Mouse (Mus musculus) bone marrow macrophage, adult 2 months (primary cell): Measurements from ENCODE around the gene Mybpc3. TPM values are rescaled to one million over a fixed set of nuclear protein-coding genes. Genes with fewer than 3 reads are reported as not detected.
A peak's percentile ranks its signal among the peaks of the same experiment; 100 is the strongest.

ENCODE experiments used
- H3K27ac ChIP-seq: 2 replicates; pipeline ENCODE4 v1.5.1; 2012; ENCODE audit warnings: low read depth, low read length; ENCODE audit not compliant: insufficient read depth
- H3K4me1 ChIP-seq: 2 replicates; pipeline ENCODE4 v1.6.1; 2012; ENCODE audit warnings: low read length; ENCODE audit not compliant: control insufficient read depth, insufficient read depth
- H3K4me3 ChIP-seq: 2 replicates; pipeline ENCODE4 v1.5.1; 2012; ENCODE audit warnings: mild to moderate bottlenecking, low read length, moderate library complexity; ENCODE audit not compliant: insufficient read depth
- CTCF ChIP-seq: IDR thresholded peaks from 2 replicates; pipeline ENCODE4 v1.5.1; 2012; ENCODE audit warnings: low read depth, mild to moderate bottlenecking, low read length, moderate library complexity
- POLR2A ChIP-seq: IDR thresholded peaks from 2 replicates; pipeline ENCODE4 v1.6.1; 2012; ENCODE audit warnings: mild to moderate bottlenecking, low read depth, low read length, borderline replicate concordance
- polyA plus RNA-seq: library from polyadenylated mRNA; stranded (reverse); fragments of >200 nt; gene quantifications from 2 replicates; pipeline ENCODE4 v1.2.4, GENCODE M21; 2012; ENCODE audit not compliant: missing spikeins, insufficient read depth, insufficient read length

The Mybpc3 gene
- polyA plus RNA-seq, 1 experiment: not detected

DNA sequence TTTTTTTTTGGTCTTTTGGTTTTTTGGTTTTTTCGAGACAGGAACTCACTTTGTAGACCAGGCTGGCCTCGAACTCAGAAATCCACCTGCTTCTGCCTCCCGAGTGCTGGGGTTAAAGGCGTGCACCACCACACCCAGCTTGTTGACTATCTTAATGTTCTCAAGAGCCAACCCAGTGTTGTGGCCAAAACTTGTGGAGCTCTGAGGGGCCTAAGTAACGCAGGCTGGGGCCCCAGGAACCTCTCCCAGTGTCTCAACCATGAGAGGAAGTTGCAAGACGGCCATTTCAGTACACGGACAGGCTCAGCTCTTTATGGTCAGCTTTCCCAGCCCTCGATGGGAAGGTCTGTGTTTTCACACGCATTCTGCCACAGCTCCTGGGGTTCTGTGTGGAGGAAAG, 29.0 kb upstream of the Mybpc3 start:
- TF ChIP-seq POLR2A (no peak), CTCF (no peak)
- H3K4me1 ChIP-seq: peaks cover 77% of the 10 kb centered on the region
- peak overlapping the region; percentile 62 for H3K27ac ChIP-seq
- H3K4me3 ChIP-seq: no peak overlapping the region

DNA sequence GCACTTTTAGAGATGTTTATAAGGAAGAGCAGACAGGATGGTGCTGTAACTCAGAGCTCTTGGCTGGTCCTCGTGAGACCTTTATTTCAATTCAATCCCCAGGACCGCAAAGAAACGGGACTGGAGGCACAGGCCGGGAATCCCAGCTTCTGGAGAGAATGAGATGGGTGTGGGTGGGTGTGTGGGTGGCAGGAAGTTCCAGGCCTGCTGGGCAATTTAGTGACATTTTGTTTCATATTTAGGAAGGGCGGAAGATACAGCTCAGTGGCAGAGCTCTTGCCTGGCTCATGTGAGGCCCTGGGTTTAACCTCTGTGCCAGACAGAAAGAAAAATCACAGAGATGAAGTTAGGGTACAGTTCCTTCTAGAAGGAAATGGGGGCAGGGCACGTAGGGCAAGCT, 27.7 kb upstream of the Mybpc3 start:
- Histone ChIP-seq H3K27ac (no peak overlapping the region), H3K4me1 (peaks cover 71% of the 10 kb centered on the region)
- no peak for TF ChIP-seq POLR2A

DNA sequence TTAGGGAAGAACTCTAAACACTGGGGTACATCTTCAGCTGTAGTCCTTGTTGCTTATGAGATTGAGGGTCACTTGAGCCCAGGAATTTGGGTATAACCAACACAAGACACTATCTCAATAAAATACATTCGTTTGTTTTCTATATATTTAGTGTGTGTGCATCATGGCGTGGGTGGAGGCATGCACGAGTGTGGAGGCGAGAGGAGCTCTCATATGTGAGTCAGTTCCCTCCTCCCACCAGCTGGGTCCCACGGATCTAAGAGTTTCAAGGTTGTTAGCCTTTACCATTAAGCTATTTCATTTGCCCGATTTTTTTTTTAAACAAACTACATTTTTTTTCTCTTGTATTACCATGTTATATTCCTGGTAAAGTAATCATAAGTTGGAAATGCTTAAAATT, 27.1 kb upstream of the Mybpc3 start:
- Histone ChIP-seq H3K4me1 (peaks cover 67% of the 10 kb centered on the region), H3K27ac (no peak overlapping the region), H3K4me3 (no peak overlapping the region)
- TF ChIP-seq POLR2A (no peak), CTCF (no peak)

More for the DNA sequence above, 27.7 kb upstream of the Mybpc3 start:
- H3K4me3 ChIP-seq: no peak overlapping the region

DNA sequence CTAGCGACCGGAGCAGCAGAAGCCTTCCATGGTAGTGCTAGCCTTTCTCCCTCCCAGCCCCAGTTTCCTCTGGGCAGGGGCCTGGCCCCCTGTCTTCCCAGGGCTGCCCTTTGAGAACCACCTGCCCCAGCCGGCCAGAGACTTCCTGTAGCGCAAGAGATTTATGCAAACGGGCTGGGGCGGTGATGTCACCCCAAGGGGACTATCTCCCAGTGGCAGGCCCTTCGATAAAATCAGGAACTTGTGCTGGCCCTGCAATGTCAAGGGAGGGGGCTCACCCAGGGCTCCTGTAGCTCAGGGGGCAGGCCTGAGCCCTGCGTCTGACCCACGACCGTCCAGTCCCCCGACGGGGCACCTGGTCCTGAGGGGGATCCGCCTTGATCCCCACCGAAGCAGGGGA, 21.4 kb upstream of the Mybpc3 start:
- Histone ChIP-seq H3K4me1 (peaks cover 30% of the 10 kb centered on the region), H3K27ac (peak overlapping the region; percentile 92), H3K4me3 (peak overlapping the region; percentile 98)
- TF ChIP-seq POLR2A (no peak), CTCF (no peak)

DNA sequence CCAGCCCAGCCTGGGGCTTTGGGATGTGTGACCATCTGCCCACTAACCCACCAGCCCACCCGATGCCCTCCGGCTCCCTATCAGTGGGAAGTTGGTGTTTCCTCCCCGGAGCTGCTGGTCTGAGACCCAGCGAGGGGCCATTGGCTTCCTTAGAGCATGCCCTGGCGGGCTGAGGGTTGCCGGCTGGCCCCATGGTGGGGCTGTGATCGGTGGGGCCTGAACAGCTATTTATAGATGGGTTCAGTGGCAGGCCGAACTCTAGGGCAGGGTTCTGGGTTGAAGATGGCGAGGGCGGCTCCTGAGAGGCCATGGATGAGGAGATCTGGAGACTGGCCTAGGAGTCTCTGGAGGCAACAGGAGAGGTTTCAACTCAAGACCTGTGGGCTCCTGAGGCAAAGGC, 20.9 kb upstream of the Mybpc3 start:
- TF ChIP-seq POLR2A (no peak; the same call in 1 of the 2 replicates), CTCF (no peak)
- peak overlapping the region; percentile 92 for H3K27ac ChIP-seq
- peaks cover 26% of the 10 kb centered on the region for H3K4me1 ChIP-seq
- peak overlapping the region; percentile 98 for H3K4me3 ChIP-seq

DNA sequence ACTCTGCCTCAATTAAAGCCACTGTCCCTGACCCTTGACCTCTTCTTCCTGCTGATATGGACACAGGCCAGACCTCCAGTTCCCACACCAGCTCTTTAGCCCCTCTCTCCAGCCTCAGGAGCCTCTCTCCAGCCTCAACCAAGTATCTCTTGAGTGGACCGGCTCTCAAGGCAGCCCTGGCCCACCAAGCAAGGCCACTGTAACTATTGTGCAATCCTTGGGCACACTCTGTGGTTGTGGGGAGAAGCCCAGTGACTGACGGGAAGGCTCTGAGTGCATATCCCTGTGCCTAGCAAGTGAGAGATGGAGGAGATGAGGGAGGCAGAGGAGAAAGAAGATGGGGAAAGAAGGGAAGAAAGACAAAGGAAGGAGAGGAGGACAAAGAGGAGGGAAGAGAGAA, 19.8 kb upstream of the Mybpc3 start:
- no peak for TF ChIP-seq POLR2A
- no peak for TF ChIP-seq CTCF
- peak overlapping the region; percentile 98 for H3K4me3 ChIP-seq
- H3K4me1 ChIP-seq: peaks cover 20% of the 10 kb centered on the region
- peak overlapping the region; percentile 92 for H3K27ac ChIP-seq

DNA sequence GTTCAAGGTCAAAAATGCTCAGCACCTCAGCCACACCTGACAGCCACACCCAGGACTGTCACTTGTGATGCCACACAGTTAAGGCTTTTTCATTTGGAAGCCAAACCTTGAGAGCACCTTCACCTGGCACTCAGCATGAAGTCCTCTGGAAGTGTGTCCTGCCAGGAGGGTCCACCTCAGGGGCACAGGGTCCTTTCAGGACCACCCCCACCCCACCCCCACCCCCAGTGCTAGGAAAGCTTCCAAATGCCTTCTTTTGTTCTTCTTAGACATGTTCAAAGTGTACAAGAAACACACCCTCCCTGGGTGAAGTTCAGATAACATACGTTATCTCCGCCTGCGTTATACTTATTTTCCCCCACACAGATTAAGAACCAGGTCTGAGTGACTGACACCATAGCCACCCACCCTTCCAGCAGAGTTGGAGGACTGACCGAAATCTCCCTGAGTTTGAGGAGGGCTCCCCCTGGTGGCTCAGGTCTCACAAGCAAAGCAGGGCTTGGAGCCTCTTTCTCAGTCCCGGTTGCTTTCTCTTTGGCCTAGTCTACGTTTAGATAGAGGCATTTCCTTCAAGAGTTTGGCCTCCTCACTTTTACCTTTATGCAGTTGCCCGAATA, 16.7 kb upstream of the Mybpc3 start:
- H3K4me1 ChIP-seq: peaks cover 18% of the 10 kb centered on the region
- TF ChIP-seq POLR2A (no peak), CTCF (peak; percentile 79)
- peak overlapping the region; percentile 27; the same call in 1 of the 2 replicates for H3K27ac ChIP-seq
- no peak overlapping the region for H3K4me3 ChIP-seq

DNA sequence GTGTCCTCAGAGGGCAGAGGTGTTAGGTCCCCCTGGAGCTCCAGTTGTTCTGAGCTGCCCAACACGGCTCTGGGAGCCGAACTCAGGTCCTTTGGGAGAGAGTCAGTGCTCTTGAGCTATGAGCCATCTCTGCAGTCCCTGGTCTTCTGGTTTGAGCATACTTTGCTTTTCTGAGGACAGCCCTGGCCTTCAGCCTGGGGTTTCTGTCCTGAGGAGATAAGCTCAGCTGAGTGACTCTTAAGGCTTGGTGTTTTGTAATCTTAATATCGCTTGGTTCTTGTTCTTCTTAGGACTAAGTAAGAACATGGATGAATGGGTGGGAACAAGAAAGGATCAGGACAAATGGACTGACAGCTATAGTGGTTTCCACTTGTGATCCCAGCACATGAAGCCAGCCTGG, 9.8 kb upstream of the Mybpc3 start:
- H3K4me3 ChIP-seq: no peak overlapping the region
- no peak for TF ChIP-seq CTCF
- no peak for TF ChIP-seq POLR2A
- H3K27ac ChIP-seq: no peak overlapping the region
- peaks cover 40% of the 10 kb centered on the region for H3K4me1 ChIP-seq

DNA sequence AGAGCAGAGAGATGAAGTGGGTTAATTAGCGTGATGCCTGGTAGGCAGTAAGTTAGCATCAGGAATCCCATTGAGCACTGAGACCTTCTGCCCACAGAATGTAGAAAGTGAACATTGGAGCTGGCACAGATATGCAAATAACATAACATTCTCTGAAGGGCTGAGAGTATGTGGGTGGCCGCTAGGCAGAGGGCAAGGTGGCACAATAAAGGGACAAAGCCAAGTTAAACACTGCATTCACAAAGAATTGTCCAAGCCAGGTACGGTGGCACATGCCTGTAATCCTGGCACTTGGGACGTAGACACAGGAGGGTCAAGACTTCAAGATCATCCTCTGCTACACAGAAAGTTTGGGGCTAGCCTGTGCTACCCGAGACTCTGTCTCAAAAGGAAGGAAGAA, 8.7 kb upstream of the Mybpc3 start:
- H3K27ac ChIP-seq: no peak overlapping the region
- H3K4me1 ChIP-seq: peaks cover 47% of the 10 kb centered on the region
- TF ChIP-seq CTCF (no peak), POLR2A (no peak)
- H3K4me3 ChIP-seq: no peak overlapping the region

DNA sequence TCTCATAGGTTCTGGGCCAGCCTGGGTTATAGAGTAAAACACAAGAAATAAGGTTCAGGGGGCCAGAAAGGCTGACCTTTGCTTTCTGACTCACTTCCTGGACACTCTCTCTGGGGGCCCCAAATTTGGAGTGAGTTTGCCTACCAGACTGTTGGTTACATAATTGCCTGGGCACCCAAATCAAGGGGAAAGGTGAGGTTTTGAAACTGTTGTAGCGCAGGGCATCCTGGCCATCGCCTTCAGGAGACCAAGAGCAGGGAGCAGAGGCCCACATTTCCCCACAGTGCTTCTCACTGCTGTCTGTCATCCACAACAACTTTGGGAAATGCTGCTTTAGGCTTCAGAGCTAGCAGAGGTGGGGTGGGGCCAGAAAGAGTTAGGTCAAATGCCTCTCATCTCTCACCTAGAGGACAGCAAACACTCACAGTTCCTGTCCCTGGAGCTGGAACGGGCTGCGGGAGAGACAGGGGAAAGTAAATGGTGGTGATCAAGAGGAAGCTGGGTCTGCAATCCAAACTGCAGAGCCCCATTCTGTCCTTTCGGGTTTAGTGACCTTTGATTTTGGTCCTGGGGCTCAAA, 8.0 kb upstream of the Mybpc3 start:
- TF ChIP-seq POLR2A (no peak), CTCF (no peak)
- no peak overlapping the region for H3K4me3 ChIP-seq
- peaks cover 47% of the 10 kb centered on the region for H3K4me1 ChIP-seq
- H3K27ac ChIP-seq: no peak overlapping the region; the same call in 1 of the 2 replicates
